Mouse (Mus musculus) myocyte (in vitro differentiated cells): ENCODE measurements around the gene P3h2.

ENCODE experiments used
- CEBPB ChIP-seq: IDR thresholded peaks from 2 replicates; pipeline ENCODE4 v1.6.1; 2011; ENCODE audit warnings: mild to moderate bottlenecking, moderate library complexity; ENCODE audit not compliant: poor library complexity, insufficient read depth, severe bottlenecking
- E2F4 ChIP-seq: IDR thresholded peaks from one replicate; pipeline ENCODE4 v1.6.1; 2011; ENCODE audit warnings: mild to moderate bottlenecking, control low read depth, moderate library complexity; ENCODE audit not compliant: insufficient read depth
- POLR2A ChIP-seq: IDR thresholded peaks from one replicate; pipeline ENCODE4 v1.6.1; 2011; ENCODE audit warnings: low read depth, mild to moderate bottlenecking, control low read depth, moderate library complexity; ENCODE audit not compliant: insufficient read length
- POLR2AphosphoS2 ChIP-seq: IDR thresholded peaks from one replicate; pipeline ENCODE4 v1.6.1; 2011; ENCODE audit warnings: low read depth, control low read depth; ENCODE audit not compliant: insufficient read length
- SRF ChIP-seq: IDR thresholded peaks from one replicate; pipeline ENCODE4 v1.6.1; 2011; ENCODE audit warnings: low read depth; ENCODE audit not compliant: control insufficient read depth, insufficient read length
- TCF12 ChIP-seq: IDR thresholded peaks from one replicate; pipeline ENCODE4 v1.6.1; 2011; ENCODE audit warnings: mild to moderate bottlenecking, control low read depth; ENCODE audit not compliant: poor library complexity, insufficient read depth, severe bottlenecking
- USF1 ChIP-seq: IDR thresholded peaks from one replicate; pipeline ENCODE4 v1.6.1; 2011; ENCODE audit warnings: low read depth, mild to moderate bottlenecking, control low read depth, moderate library complexity

- TF ChIP-seq USF1 (no peak), POLR2AphosphoS2 (no peak), CEBPB (no peak), POLR2A (no peak), SRF (no peak), TCF12 (no peak), E2F4 (no peak)
Observed at GRCm38 (mm10) chr16:26082831-26083230, 22.8 kb downstream of the P3h2 start.
